Mouse (Mus musculus): ENCODE measurements around the gene Tapbp.
"Not testable (repeated sequence)": the region's sequence is repeated elsewhere in the genome, so short reads cannot be mapped to it uniquely, and the experiment has no call there.

DNA sequence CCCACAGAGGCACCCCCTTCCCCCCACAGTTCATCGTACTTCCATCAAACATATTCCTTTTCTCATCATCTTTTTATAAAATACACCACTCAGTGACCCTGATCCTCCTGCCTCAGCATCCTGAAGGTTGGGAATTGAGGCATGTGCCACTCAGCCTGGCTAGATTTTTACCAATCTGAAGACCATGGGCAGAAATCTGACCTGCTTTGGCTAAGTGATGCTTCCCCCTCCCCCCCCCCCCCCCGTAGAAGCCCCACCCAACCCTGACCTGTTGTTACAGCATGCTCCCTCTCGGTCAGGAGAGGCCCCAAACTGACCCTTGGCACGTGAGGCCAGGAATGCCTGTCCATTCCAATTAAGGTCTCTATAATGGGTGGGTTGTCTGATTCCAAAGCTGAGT, 10.9 kb upstream of the Tapbp start, which contains the start of gene Platr17:
- not testable (repeated sequence) for TF ChIP-seq POLR2A (IDR thresholded peaks at IDR 0.05; ENCODE audit: insufficient read length, low read depth); USF1 (IDR thresholded peaks at IDR 0.05; ENCODE audit: low read depth); E2F4 (IDR thresholded peaks at IDR 0.05; ENCODE audit: insufficient read depth)
